Mouse (Mus musculus) left cerebral cortex, adult 8-10 months (tissue): ENCODE data around the gene Crispld2. TPM values are rescaled to one million over a fixed set of nuclear protein-coding genes. Genes with fewer than 3 reads are reported as not detected.

ENCODE experiments used
- total RNA-seq, 4 experiments: library from RNA; stranded (reverse); gene quantifications; 2 replicates each; pipeline ENCODE4 v1.2.4; 2022

Gene Crispld2
- total RNA-seq, 4 experiments from 2014 or later, result 2.3 to 2.9 (median 2.5) TPM

Other genes starting within 250 kb of the Crispld2 start
- gene Tldc1, start 214.0 kb upstream of the Crispld2 start, total RNA-seq, result 10 to 100 TPM; 12.8 to 14.2 (median 13.6) TPM
- 100 to 1,000 TPM in 1 of 4 experiments, 10 to 100 TPM in 3; 52.1 to 105 (median 68.9) TPM for gene Cotl1, start 151.9 kb upstream of the Crispld2 start, total RNA-seq
- 1 to 10 TPM; 7.4 to 8.6 (median 8.4) TPM for gene Klhl36, start 130.2 kb upstream of the Crispld2 start, total RNA-seq
- gene Usp10, start 82.1 kb upstream of the Crispld2 start, total RNA-seq, result 10 to 100 TPM; 79.8 to 83.3 (median 82.0) TPM
- gene Gm20388, start 81.6 kb upstream of the Crispld2 start, total RNA-seq, result 10 to 100 TPM; 10.4 to 20.8 (median 16.4) TPM
- gene Zdhhc7, start 109.0 kb downstream of the Crispld2 start, total RNA-seq, result 10 to 100 TPM; 26.3 to 44.6 (median 34.0) TPM
- gene 6430548M08Rik, start 121.7 kb downstream of the Crispld2 start, total RNA-seq, result 100 to 1,000 TPM; 219 to 271 (median 241) TPM
- gene Fam92b, start 185.0 kb downstream of the Crispld2 start, total RNA-seq, result 1 to 10 TPM in 2 of 4 experiments, under 1 TPM in 2; 0.48 to 1.9 (median 0.86) TPM
- 10 to 100 TPM; 71.5 to 78.0 (median 73.1) TPM for gene Gse1, start 236.0 kb downstream of the Crispld2 start, total RNA-seq